Mouse (Mus musculus): ENCODE measurements at regions not wholly inside any gene's neighbourhood (a gene's known extent, or its start where the extent isn't known, plus 50 kb on each side); places are given as distances from the start of the nearest gene placed in this dataset.
"Not testable (repeated sequence)": the region's sequence is repeated elsewhere in the genome, so short reads cannot be mapped to it uniquely, and the experiment has no call there.

DNA sequence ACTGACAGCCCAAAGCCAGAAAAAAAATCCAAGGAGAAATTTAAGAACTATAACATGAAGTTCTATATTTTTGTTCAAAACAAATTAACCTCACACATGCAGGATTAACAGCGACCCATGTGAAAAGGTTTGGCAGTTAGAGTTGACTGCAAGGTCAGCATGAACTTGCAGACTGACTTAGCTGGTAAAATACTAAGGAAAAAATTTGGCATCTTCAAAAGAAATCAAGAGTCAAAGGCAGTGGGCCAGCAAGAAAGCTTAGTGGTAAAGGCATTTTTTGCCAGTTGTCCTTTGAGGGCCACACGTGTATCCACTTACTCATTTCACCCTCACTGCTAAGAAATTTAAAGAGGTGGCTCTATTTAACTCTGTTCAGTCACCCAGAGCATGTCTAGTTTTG is 440.2 kb upstream of the Hsf2 start:
- DNase-seq: no peak

GRCm38 (mm10) chr10:57046891-57047290 is 439.3 kb upstream of the Hsf2 start:
- DNase-seq: no peak

DNA sequence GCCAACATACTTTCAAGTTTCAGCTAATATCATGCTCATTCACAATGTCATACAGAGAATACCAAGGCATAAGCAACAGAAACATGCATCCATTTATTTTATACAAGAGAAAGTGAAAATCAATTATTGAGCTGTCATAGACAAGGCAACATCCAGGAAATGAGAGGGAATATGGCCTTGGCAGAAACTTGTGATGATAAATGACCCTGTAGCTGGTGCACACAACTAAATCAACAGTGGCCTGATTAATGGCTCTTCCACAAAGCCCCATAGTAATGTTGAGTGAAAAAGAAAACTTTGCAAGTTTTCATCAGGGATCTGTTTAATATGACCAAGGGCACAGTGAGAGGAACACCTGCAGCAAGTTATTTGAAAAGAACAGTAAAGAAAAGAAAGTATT is 438.5 kb upstream of the Hsf2 start:
- no peak for DNase-seq

- not testable (repeated sequence) for DNase-seq
These were observed 432.8 kb upstream of the Hsf2 start for GRCm38 (mm10) chr10:57053375-57053774.

GRCm38 (mm10) chr10:57090131-57090530 is 396.1 kb upstream of the Hsf2 start:
- no peak for DNase-seq

GRCm38 (mm10) chr10:57095920-57096319 is 390.3 kb upstream of the Hsf2 start:
- no peak for DNase-seq

DNA sequence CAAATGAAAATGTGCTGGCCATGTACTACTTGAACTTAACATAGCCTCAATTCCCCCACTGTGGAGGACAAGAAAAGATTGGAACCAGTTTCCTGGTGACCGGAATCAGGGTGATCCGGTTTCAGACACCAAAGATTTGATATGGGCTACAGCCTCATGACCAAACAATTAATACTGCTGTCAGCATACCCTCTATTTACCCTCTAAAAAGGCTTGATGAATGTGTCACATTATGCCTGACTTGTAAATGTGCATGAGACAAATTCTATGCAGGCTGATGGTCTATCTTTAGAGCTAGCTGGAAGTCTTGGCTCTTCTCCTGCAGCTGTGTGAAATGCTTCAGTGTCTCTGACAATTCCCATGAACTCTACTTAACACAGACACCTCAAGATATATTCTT is 372.8 kb upstream of the Hsf2 start:
- DNase-seq: no peak

DNA sequence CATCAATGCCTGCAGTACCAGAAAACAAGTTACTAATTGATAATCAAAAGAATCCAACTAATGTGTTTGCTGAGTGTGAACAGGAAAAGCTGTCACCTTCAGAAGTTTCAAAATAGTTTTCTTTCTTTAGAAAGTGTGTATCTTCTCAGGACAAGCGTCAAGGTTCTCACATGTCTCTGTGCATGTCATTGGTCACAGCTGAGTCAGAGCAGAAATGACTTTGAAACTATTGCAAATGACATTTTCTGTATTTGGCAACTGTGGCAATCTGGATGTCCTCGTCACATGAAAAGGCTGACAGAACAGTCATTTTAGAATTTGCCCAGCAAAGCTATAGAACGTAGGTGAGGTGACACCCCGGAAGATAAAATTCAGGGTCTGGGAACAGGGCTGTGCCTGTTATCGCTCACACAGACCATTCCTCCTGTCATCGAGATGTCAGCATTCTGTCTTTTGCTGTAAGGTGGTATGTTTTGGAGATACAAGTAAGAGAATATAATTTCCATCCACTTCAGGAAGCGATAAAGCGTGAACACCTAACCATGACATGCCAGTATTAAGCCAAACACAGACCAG is 371.4 kb upstream of the Hsf2 start:
- no peak for DNase-seq

GRCm38 (mm10) chr10:57121514-57121913 is 364.7 kb upstream of the Hsf2 start:
- no peak for DNase-seq

DNA sequence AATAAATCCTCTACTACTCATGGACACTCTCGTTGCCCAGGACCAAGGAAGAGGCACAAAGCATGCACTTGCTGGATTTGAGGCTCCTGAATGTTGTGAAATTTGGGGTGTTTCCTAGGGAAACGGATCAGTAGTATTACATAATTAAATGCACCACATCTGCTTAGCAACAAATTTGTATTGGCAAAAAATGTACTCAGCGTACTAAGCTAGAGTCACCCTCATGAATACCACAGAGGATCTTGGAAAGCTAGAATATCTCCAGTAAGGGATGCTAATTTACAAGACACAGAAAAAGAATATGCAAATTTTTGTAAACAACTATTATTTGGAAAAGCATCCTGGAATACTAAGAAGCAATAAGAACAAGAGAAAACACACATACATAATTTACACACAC is 359.0 kb upstream of the Hsf2 start:
- no peak for DNase-seq

DNA sequence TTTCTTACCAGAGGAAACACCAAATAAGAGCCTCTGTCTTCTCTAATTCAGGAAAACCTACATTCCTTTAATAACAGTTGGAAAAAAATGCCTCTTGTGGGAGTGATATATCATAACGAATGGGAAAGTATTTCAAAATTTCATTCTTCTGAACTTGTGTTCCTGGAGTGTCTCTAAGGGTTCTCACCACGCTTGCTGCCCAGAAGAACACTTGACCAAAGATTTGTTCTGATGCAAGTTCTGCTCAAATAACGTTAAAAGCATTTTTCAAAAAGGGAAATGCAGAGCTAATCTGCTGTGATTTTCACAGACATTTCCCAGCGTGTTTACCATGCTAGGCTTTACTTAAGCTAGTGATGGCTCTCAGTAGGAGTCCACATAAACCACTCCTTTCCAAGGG is 329.8 kb upstream of the Hsf2 start:
- DNase-seq: no peak

GRCm38 (mm10) chr10:57156912-57157311 is 329.3 kb upstream of the Hsf2 start:
- no peak for DNase-seq

- no peak for DNase-seq
These were observed 325.6 kb upstream of the Hsf2 start for GRCm38 (mm10) chr10:57160546-57160945.

DNA sequence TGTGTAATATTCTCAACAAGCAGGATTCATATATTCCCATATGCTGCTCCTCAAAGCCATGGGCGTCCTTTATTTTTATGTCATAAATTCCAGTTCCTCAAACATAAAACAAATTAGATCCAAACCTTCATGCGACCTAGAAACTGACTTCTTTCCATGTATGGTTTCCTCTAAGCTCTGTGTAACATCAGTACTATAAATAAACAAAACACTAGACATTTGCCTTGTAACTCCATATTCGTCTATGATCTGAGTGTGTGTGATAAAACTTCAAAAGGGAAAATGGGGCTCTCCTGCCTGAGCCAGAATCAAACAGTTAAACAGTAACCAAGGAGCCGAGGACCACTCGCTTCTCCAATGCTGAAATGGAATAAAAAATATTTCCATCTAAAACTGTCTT is 322.8 kb upstream of the Hsf2 start:
- DNase-seq: no peak

DNA sequence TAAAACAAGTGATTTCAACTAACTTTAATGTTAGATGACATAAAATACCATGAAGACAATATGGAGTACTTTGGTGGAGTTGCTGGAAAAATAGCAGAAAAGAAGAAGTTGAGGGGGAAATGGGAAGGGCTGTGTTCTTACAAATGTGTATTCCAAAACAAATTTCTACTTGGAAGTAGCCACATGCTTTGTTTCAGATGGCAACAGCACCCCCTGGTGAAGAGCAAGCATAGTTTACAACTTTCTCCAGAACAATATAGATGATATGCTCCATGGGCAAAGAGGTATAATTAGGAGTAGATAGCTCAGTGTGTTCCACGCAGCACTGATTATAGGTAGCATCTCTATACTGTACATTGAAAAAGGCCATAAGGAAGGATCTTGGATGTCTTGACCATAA is 302.6 kb upstream of the Hsf2 start:
- DNase-seq: peak; percentile 28

DNA sequence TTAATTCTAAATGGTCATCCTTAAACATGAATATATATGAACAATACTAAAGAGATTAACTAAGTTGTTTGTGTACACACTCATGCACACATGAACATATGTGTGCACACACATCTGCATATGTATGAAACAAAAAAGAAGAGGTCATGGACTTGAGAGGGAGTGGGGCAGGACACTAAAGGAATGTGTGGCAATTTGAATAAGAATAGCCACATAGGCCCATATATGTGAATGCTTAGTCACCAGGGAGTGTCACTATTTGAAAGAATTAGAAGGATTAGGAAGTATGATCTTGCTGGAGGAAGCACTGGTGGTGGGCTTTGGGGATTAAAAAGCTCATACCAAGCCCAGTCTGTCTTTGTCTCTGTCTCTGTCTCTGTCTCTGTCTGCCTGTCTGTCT is 275.5 kb upstream of the Hsf2 start:
- no peak for DNase-seq

GRCm38 (mm10) chr10:57231117-57231516 is 255.1 kb upstream of the Hsf2 start:
- DNase-seq: no peak

GRCm38 (mm10) chr10:57281220-57281619 is 205.0 kb upstream of the Hsf2 start:
- DNase-seq: no peak

DNA sequence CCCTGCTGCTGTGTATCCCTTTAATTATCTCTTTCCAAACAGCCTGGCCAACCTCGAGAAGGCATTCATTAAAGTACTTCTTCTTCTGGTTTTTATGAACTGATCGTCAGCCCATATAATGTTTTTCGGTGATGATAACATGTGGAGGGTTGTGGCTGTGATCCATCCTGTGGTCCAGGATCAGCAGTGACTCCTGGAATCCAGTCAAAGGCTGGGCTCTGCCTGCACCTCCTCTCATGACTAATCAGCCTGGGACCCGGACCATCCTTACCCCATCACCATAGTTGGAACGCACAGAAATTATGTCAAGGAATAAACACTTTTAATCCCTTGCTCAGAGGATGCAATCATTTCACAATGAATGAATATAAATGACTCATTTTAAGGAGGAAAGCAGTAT is 203.3 kb upstream of the Hsf2 start:
- DNase-seq: no peak

- DNase-seq: no peak
These were observed 194.6 kb upstream of the Hsf2 start for GRCm38 (mm10) chr10:57291596-57291995.

DNA sequence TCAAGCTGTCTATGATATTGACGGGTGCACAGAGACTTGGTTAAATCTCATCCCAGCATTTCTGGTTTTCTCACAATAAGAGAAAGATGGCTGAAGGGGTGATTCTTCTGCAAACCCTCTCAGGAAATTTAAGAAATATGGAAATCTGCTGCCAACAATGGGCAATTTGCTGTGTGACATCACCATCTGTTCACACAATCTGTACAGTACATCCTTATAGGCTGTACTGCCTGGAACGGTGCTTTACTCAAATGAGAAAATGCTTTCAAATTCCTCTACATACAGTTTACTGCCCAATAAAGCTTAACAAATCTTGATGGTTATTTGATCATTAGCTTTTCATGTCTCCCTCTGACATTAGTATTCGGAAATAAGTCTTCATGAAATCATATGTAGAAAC is 172.4 kb upstream of the Hsf2 start:
- DNase-seq: no peak

DNA sequence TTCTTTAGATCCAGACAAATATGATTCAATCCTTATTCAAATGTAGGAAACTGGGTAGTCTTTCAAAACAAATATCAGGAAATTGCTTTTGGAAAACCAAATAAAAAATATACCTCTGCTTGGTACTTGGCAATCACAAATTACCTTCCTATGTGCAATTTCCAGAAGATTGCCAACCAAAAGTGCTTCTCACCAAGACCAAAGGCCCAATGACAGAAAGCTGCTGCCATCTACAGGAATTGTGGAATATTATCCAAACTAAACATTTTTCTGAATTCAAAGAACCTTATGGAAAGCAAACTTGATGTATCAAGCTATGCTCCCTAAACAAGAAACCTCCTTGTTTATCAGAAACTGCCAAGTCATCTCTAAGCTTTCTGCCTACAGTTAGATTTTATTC is 169.1 kb upstream of the Hsf2 start:
- DNase-seq: no peak

DNA sequence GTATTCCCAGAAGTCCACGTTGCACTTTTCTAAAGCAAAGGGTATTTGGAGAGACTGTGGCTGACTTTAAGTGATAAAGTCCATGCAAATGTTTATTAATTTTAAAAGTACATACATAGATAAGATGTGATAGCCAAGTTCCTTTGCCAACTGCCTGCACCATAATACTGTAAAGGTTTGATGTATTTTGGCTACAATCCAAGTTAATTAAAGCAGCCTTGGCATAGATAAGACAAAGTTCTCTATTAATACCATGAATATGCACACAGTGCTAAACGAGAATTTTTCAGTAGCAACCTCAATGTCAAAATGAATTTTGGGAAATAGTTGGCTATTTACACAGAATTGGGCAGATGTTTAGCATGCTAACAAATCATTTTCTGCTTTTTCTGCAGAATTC is 167.0 kb upstream of the Hsf2 start:
- DNase-seq: no peak

DNA sequence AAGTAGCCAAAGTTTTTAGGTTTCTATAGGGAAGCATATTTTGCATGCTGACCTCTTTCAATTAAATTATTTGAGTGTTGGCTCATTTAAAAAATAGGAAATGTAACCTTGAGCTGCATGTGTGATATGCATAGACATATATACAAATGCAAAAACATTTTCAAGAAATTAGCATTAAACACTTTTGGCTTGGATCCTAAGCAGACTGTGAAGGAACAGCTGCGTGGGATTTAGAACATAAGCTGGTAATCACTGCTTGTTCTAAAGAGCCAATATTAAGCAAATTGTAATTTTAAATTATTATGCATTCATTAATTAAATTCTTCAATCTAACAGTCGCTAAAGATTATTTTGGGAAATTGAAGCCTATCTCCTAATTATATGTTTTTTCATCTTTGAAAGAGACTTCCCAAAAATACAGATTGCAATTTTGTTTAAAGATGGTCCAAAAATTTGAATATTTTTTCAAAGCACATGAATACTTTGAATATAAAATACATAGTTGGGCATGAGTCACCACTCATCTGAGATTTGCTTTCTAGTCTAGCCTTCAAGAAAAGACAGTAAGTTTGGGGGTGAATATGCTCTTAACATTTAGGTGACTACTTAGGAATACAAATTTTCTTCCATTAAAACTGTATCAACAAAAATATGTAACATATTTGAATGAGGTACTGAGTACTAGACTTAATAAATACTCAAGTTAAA is 163.3 kb upstream of the Hsf2 start:
- DNase-seq: no peak

DNA sequence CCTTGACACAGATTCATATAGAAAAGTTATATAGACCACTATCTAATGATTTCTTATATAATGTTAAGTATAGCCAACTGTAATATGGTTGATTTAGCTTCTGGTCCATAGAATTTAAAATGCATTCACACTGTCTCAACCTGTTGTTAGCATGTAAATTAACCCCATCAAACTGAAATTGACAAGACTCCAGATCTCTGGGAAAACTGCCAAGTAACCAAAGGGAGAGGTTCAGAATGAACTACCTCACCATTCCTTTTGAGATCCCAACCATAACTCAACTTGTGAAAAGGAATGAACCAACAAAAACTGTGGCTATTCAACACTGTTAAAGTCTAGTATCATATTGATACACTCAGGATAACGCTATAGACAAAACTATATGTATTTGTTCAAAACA is 162.0 kb upstream of the Hsf2 start:
- DNase-seq: no peak
